In genomic region chr1:45925500-45926392, GRCm38 (mm10) we compare ENCODE assay signal across 8 mouse cellular contexts. TPM values are rescaled to one million over a fixed set of nuclear protein-coding genes. Genes with fewer than 3 reads are reported as not detected.
DNase-seq lines count a peak whose midpoint lies in the region; ATAC-seq lines count a peak whose summit lies in the region.

No protein-coding gene starts in this region.

- peak; percentile 97 for ATAC-seq in frontal cortex, adult (ENCODE audit: low TSS enrichment)
- peak; percentile 87 to 91 for ATAC-seq in hematopoietic stem cell, adult 5-6 weeks (replicated peaks in 1 of 2; ENCODE audit: insufficient read depth in 1 of 2, low FRiP score in 2 of 2, low TSS enrichment in 1 of 2, low read depth in 1 of 2, poor library complexity in 2 of 2, severe bottlenecking in 2 of 2)

- DNase-seq in WW6 (ENCODE audit: low read depth, low spot score) = peak; percentile 14
- peak; percentile 27 for DNase-seq in cerebellum, adult 9-11 months
- DNase-seq in layer of hippocampus, postnatal 14 days (ENCODE audit: low spot score in 2 of 2) = peak; percentile 35 to 42
- peak; percentile 81 for DNase-seq in lung, postnatal 14 days
- DNase-seq in retina, postnatal 1 day = peak; percentile 86
- peak; percentile 91 for DNase-seq in yolk sac, embryonic 10.5 days (ENCODE audit: low spot score)

RNA-seq across cellular contexts. Expression of gene Slc40a1, which starts 0.6 kb away (rescaled TPM):
- total RNA-seq in hematopoietic stem cell, adult 5-6 weeks (2017) = 10.5 and 36.8 TPM in 2 replicates
- 10 to 100 TPM; 14.9 to 15.9 TPM for total RNA-seq in layer of hippocampus, postnatal 14 days (2021)

RNA-seq across cellular contexts. Expression of gene Gm5269, which starts 35.7 kb away (rescaled TPM):
- not detected in 2 replicates for total RNA-seq in hematopoietic stem cell, adult 5-6 weeks (2017)
- total RNA-seq in layer of hippocampus, postnatal 14 days (2021) = not detected

Comparison
In these comparisons a context has a peak if more than half of its experiments do, and no peak if none do; other contexts are left out.
1. Peak in every context shown above with its lines: DNase-seq and ATAC-seq.
2. DNase-seq: peak in every context shown above with its lines; median percentile 91 in yolk sac, embryonic 10.5 days; 86 in retina, postnatal 1 day; 81 in lung, postnatal 14 days; 38 in layer of hippocampus, postnatal 14 days; 27 in cerebellum, adult 9-11 months; 14 in WW6.